Mouse (Mus musculus) lung, postnatal 25 days (tissue): ENCODE data around the gene Ddx23.

ENCODE experiments used
- DNase-seq: peaks from one replicate; pipeline ENCODE4 v3.0.0; 2022; ENCODE audit warnings: low spot score

Ddx23 gene

DNA sequence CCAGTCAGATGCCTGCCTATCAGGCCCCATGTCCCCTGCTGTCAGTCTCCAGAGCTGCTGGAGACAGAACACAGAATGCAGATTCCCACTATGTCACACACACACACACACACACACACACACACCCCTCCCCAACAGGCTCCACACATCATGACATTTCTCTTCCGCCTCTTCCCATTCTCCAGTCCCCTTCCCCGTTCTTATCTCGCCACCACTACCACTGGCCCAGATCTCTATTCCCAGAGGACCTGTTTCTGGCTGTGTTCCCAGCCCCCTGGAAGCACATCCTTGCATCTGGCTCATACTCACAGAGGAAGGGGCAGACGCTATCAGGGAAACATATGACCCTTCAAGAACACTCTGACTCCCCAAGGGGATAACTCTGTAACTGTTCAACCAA is 55.1 kb downstream of the Ddx23 start:
- peak; percentile 35 for DNase-seq

DNA sequence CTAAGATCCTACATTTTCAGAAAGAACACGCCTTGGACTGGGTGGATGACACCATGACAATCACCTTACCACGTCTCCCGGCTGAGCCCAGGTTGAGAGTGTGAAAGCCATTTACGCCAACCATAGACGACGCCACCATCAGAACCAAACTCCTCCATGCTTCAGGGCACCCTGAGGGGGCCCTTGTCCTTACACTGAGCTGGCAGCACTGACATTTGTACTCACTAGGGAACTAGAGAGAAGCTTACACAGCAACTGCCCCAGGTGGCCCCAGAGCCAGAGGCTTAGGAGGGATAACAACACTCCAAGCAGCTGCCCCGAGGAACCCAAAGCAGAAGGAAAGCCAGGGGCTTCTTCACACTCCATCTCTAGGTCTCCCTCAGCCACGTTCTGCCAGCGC is 56.0 kb downstream of the Ddx23 start:
- no peak for DNase-seq

DNA sequence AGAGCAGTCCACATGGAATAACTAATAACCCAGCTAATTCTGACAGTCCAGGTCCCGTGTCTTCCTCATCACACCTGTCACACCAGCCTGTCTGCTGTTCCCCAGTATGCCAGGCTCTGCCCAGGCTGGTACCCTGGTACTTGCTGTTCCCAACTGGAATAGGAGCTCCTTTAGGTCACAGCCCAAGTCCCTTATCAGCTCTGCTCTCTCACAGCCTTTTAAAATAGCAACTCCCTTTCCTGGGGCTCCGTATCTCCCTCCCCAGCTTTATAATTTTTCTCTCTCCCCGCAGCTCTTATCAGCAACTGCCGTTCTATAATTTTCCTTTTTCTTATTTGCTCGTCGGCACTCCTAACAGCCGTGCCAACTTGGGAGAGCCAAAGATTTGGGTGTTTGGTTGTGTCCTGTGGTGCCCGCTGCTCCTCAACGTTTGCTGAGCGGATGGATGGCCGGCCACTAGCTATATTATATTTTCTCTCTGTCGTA is 56.6 kb downstream of the Ddx23 start:
- DNase-seq: no peak

DNA sequence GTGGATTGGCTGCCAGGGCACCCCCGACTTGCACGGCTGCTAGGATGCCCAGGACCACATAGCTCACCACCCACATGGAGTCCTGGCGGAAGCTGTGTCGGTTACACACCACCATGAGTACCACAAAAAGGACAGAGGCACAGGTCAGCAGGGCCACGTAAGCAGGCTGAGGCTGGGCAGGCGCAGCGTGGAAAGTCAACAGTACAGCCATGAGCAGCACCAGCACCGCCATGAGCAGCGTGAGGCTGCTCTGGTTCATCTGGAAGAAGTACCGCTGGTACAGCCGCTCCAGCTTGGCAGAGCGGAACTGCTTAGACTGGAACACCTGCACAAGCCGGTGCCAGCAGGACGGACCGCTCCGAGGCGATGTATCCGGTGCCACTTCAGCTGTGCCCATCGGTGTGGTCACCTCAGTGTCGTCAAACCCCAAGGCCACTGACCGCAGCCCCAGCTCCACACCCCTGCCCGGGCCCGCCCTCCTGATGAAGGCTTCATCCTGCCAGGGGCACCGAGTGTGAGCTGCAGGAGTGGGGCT is 58.6 kb downstream of the Ddx23 start:
- no peak for DNase-seq

DNA sequence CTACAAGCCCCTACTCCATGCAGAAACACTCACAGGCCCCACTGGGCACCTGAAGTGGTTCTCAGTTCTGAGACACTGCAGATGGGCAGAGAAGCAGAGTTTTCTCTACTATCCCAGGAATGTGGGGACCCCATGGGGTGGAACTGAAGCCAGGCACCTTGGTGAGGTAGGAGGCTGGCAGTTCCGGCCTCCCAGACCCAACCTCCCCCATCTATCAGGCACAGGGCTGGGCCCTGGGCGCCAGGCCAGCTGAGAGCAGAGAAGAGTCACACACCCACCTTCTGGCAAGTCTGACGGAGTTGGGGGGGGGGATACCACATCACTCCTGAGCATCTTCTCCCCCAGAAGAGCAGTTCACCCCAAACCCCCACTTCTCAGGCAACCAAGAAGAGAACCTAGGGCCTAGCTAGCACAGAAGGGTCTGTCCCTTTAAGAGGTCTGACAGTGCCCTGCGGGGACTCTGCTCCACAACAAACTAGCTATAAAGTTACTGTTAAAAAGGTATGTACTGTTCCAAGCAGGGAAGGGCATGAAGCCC is 59.7 kb downstream of the Ddx23 start:
- DNase-seq: no peak

DNA sequence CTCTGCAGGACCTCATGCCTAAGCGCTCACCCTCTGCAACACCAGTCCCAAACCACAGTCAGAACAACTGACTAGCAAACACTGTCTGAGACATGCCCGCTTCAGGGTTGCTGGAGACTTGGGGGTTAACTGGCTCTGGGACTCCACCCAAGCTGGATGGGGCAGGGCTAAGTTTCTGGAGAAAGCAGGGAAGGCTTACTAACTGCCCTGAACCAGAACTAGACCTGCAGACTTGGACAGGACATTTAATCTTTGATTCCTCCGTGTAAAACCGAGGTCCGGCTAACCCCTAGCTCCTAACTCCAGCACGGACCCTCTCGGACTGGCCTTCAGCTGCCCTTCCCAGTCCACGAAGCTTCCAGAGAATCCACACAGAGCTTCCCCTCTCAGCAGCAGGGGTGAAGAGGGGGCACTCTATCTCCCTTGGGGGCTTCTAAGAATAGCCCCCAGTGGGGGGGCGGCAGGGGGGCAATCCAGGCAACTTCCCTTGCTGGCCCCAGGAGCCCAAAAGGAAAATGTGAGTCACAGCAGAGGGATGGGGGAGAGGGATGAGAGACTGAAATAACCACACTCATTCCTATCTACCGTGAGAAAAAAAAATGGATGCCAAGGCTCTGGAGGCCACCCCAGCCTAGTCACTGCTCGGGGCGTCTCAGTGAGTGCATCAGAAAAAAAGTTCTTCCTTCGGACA is 60.4 kb downstream of the Ddx23 start:
- DNase-seq: no peak

DNA sequence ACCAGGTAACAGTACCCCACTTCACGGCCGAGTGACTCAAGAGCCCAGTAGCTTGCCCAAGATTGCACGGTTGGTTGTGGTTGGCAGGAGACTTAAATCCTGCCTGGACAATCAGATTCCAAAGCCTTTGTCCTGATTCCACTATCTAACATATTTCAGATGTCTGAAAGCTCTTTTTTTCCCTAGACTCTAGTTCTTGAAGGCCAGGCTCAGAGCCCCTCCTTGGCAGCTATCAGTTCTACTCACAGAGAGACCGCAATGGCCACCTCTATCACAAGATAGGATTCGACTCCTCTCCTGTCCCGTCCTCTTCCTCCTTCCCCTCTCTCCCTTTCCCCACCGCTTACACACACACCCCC is 60.9 kb downstream of the Ddx23 start:
- DNase-seq: no peak

DNA sequence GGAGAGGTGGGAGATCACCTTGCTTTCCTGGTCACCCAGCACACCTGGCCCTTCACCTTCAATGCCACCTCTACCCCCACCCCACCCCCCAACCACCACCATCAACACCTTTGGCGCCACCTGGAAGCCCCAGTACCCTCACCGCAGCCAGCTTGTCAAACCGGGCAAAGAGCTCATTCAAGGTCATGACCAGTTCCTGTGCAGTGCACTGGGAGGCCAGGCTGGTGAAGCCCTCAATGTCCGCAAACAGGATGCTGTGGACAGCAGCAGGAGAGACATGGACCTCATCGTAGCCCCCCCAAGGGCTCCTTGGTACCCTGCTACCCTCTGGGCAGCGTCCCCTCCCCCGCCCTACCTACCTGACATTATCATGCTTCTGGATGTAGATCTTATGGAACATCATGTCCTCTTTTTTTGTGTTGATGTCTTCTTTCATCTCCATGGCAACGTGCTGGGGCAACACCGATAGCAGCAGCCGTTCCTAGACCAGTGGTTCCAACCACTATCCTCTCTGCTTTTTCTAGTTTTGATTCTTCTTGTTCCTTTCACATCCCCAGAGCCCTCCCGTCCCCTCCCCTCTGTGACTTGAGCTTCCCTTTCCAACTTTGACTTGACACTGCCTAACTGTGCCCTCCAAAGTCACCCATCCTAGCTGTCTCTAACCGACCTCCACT is 62.5 kb downstream of the Ddx23 start:
- DNase-seq: no peak

DNA sequence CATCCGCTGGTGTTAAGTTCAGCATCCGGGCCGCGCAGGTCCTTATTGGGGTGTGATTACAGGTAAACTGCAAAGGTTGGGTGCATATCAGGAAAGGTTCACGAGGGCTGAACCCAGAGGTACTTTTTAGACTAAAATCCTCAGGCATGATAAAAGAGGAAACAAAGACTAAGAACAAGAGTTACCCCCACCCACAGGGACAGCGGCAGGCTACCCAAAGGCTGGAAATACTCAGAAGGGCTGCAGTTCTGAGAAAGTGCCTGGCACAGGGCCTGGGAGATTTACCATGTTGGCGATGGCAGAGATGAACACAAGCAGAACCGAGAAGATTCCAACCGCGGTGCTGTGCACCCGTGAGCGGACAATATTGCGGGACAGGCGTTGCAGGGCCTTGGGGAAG is 66.1 kb downstream of the Ddx23 start:
- no peak for DNase-seq
